Mouse (Mus musculus): Measurements from ENCODE around the gene Lhfpl5. TPM values are rescaled to one million over a fixed set of nuclear protein-coding genes. Genes with fewer than 3 reads are reported as not detected.
"Not testable (repeated sequence)": the region's sequence is repeated elsewhere in the genome, so short reads cannot be mapped to it uniquely, and the experiment has no call there.

Gene Lhfpl5
- total RNA-seq (2021), result 1.9 and 2.2 TPM in 2 replicates
- long read RNA-seq, partial matches to known transcripts, result 0 of 1 reads
- long read RNA-seq, other reads (novel, unspliced or antisense), result 0 of 1 reads

GRCm38 (mm10) chr17:28575244-28576125 is at the start of gene Lhfpl5:
Gene Lhfpl5, plus strand, starts transcription at chr17:28575641.
- DNase-seq, result peak; percentile 61

- peak; percentile 70 for DNase-seq
Observed at GRCm38 (mm10) chr17:28527184-28528042, 48.0 kb upstream of the Lhfpl5 start.

- DNase-seq, result peak; percentile 86
Observed at GRCm38 (mm10) chr17:28528043-28528351, 47.4 kb upstream of the Lhfpl5 start.

- DNase-seq, result no peak
Observed at GRCm38 (mm10) chr17:28529116-28529515, 46.3 kb upstream of the Lhfpl5 start.

GRCm38 (mm10) chr17:28530506-28530905 is 44.9 kb upstream of the Lhfpl5 start, which contains the start of gene Armc12:
Gene Armc12, plus strand, starts transcription at chr17:28530806.
- DNase-seq, result no peak

GRCm38 (mm10) chr17:28531946-28532345 is 43.5 kb upstream of the Lhfpl5 start:
- no peak for DNase-seq

- DNase-seq, result no peak
Observed at GRCm38 (mm10) chr17:28532557-28532956, 42.9 kb upstream of the Lhfpl5 start.

- DNase-seq, result no peak
Observed at GRCm38 (mm10) chr17:28533327-28533726, 42.1 kb upstream of the Lhfpl5 start.

- no peak for DNase-seq
Observed at GRCm38 (mm10) chr17:28537881-28538280, 37.6 kb upstream of the Lhfpl5 start.

GRCm38 (mm10) chr17:28546925-28547324 is 28.5 kb upstream of the Lhfpl5 start:
- no peak for DNase-seq

GRCm38 (mm10) chr17:28548550-28548949 is 26.9 kb upstream of the Lhfpl5 start:
- DNase-seq, result no peak

GRCm38 (mm10) chr17:28549111-28549510 is 26.3 kb upstream of the Lhfpl5 start, which contains the start of gene Clpsl2:
Gene Clpsl2, plus strand, starts transcription at chr17:28549411.
- no peak for DNase-seq

GRCm38 (mm10) chr17:28553040-28553793 is 22.2 kb upstream of the Lhfpl5 start:
- peak; percentile 64 for DNase-seq

GRCm38 (mm10) chr17:28554021-28554420 is 21.4 kb upstream of the Lhfpl5 start:
- DNase-seq, result not testable (repeated sequence)

GRCm38 (mm10) chr17:28556635-28557396 is 18.6 kb upstream of the Lhfpl5 start:
- DNase-seq, result no peak

- no peak for DNase-seq
Observed at GRCm38 (mm10) chr17:28557772-28558171, 17.7 kb upstream of the Lhfpl5 start.

- no peak for DNase-seq
Observed at GRCm38 (mm10) chr17:28560598-28560997, 14.8 kb upstream of the Lhfpl5 start, which contains the start of gene Clps. Gene Clps, minus strand, starts transcription at chr17:28560766.

- no peak for DNase-seq
Observed at GRCm38 (mm10) chr17:28561613-28562012, 13.8 kb upstream of the Lhfpl5 start.

GRCm38 (mm10) chr17:28565181-28565580 is 10.3 kb upstream of the Lhfpl5 start:
- DNase-seq, result no peak

GRCm38 (mm10) chr17:28567541-28567940 is 7.9 kb upstream of the Lhfpl5 start:
- DNase-seq, result no peak

GRCm38 (mm10) chr17:28571868-28572267 is 3.6 kb upstream of the Lhfpl5 start:
- DNase-seq, result no peak

Measured in adrenal gland, postnatal 25 days (tissue).